Mouse (Mus musculus): Measurements from ENCODE around the gene Oxtr. TPM values are rescaled to one million over a fixed set of nuclear protein-coding genes. Genes with fewer than 3 reads are reported as not detected.

Gene Oxtr
- 0.01 and 0.02 TPM in 2 replicates for polyA plus RNA-seq (2012)

GRCm38 (mm10) chr6:112489910-112490559 is at the start of gene Oxtr:
Gene Oxtr (minus strand): TSS chr6:112489943.

GRCm38 (mm10) chr6:112459341-112459749 is 30.4 kb downstream of the Oxtr start, which contains the start of gene Cav3:
Gene Cav3 (plus strand): TSS chr6:112459505.

Other genes starting within 250 kb of the Oxtr start
- 1.5 and 1.6 TPM in 2 replicates for gene Lmcd1, start 216.2 kb downstream of the Oxtr start, polyA plus RNA-seq (2012)
- not detected in 2 replicates for gene Ssu2, start 101.9 kb downstream of the Oxtr start, polyA plus RNA-seq (2012)
- gene Cav3, start 30.4 kb downstream of the Oxtr start, polyA plus RNA-seq (2012): not detected in 2 replicates
- 1.9 and 2.0 TPM in 2 replicates for gene Rad18, start 206.7 kb upstream of the Oxtr start, polyA plus RNA-seq (2012)

Measured in megakaryocyte-erythroid progenitor cell, adult 5 weeks (primary cell).